Mouse (Mus musculus) kidney, postnatal 10 days (tissue): ENCODE data around the gene Adcy4.

Source experiments
- DNase-seq: peaks from one replicate; pipeline ENCODE4 v3.0.0; 2021; ENCODE audit warnings: mixed read lengths

Adcy4 gene

GRCm38 (mm10) chr14:55788256-55789050 lies 4.6 kb upstream of the Adcy4 start, which contains the start of gene Ripk3:
Gene Ripk3, minus strand, starts transcription at chr14:55788865.
- peak; percentile 63 for DNase-seq

GRCm38 (mm10) chr14:55787731-55788130 lies 3.8 kb upstream of the Adcy4 start:
- DNase-seq: no peak

GRCm38 (mm10) chr14:55785195-55785594 lies 1.3 kb upstream of the Adcy4 start:
- DNase-seq: no peak

- DNase-seq: peak; percentile 48
Measured at GRCm38 (mm10) chr14:55783171-55783957, 531 bp downstream of the Adcy4 start.

GRCm38 (mm10) chr14:55782361-55782960 lies 1.4 kb downstream of the Adcy4 start:
- DNase-seq: no peak

- DNase-seq: peak; percentile 81
Measured at GRCm38 (mm10) chr14:55781310-55781709, 2.6 kb downstream of the Adcy4 start.

GRCm38 (mm10) chr14:55780736-55781135 lies 3.2 kb downstream of the Adcy4 start:
- DNase-seq: peak; percentile 13

- DNase-seq: peak; percentile 16
Measured at GRCm38 (mm10) chr14:55779656-55780055, 4.2 kb downstream of the Adcy4 start.

- peak; percentile 6 for DNase-seq
Measured at GRCm38 (mm10) chr14:55778686-55779085, 5.2 kb downstream of the Adcy4 start.

GRCm38 (mm10) chr14:55777806-55778205 lies 6.1 kb downstream of the Adcy4 start:
- peak; percentile 5 for DNase-seq

GRCm38 (mm10) chr14:55777176-55777575 lies 6.7 kb downstream of the Adcy4 start:
- DNase-seq: no peak

GRCm38 (mm10) chr14:55776711-55777110 lies 7.2 kb downstream of the Adcy4 start:
- no peak for DNase-seq

- no peak for DNase-seq
Measured at GRCm38 (mm10) chr14:55769087-55769703, 14.7 kb downstream of the Adcy4 start.

GRCm38 (mm10) chr14:55768555-55768954 lies 15.3 kb downstream of the Adcy4 start:
- DNase-seq: no peak

GRCm38 (mm10) chr14:55767519-55768414 lies 16.1 kb downstream of the Adcy4 start:
- DNase-seq: peak; percentile 82

GRCm38 (mm10) chr14:55765696-55766095 lies 18.2 kb downstream of the Adcy4 start, which contains the start of gene Ltb4r1:
Gene Ltb4r1, plus strand, starts transcription at chr14:55765962.
- no peak for DNase-seq

- no peak for DNase-seq
Measured at GRCm38 (mm10) chr14:55763166-55763565, 20.7 kb downstream of the Adcy4 start.

- DNase-seq: peak; percentile 78
Measured at GRCm38 (mm10) chr14:55762001-55762821, 21.7 kb downstream of the Adcy4 start.

- DNase-seq: no peak
Measured at GRCm38 (mm10) chr14:55761163-55761562, 22.7 kb downstream of the Adcy4 start, which contains the start of gene Ltb4r2. Gene Ltb4r2, plus strand, starts transcription at chr14:55761428.

GRCm38 (mm10) chr14:55760156-55760555 lies 23.7 kb downstream of the Adcy4 start:
- DNase-seq: peak; percentile 94

- peak; percentile 69 for DNase-seq
Measured at GRCm38 (mm10) chr14:55758363-55758784, 25.5 kb downstream of the Adcy4 start, which contains the start of gene Cideb. Gene Cideb, minus strand, starts transcription at chr14:55758458.
